Mouse (Mus musculus) ES-E14 (cell line): ENCODE measurements around the gene Gabra5. TPM values are rescaled to one million over a fixed set of nuclear protein-coding genes. Genes with fewer than 3 reads are reported as not detected.
A peak's percentile ranks its signal among the peaks of the same experiment; 100 is the strongest.

ENCODE experiments used
- DNase-seq: peaks from one replicate; pipeline ENCODE4 v3.0.0-alpha.2; 2013; ENCODE audit warnings: low read depth, low spot score
- H3K27ac ChIP-seq: 2 replicates; pipeline ENCODE4 v1.5.1; 2012; ENCODE audit warnings: low read depth, mild to moderate bottlenecking, low read length, moderate library complexity, mixed read lengths; ENCODE audit not compliant: poor library complexity, insufficient read depth, severe bottlenecking
- H3K36me3 ChIP-seq: 2 replicates; pipeline ENCODE4 v1.6.1; 2012; ENCODE audit warnings: mild to moderate bottlenecking, low read length, moderate library complexity, mixed read lengths; ENCODE audit not compliant: control insufficient read depth, poor library complexity, insufficient read depth, severe bottlenecking
- H3K4me1 ChIP-seq, 2 experiments: fragments of 150-350 bp in 1 of 2; sonication (generic) in 1 of 2; 2 replicates each; pipeline ENCODE4 v1.6.1; 2012; ENCODE audit warnings: low read length in 2 of 2, mild to moderate bottlenecking in 1 of 2, mixed read lengths in 1 of 2; ENCODE audit not compliant: control insufficient read depth in 2 of 2, insufficient read depth in 2 of 2, poor library complexity in 1 of 2
- H3K4me3 ChIP-seq, 2 experiments: fragments of 150-350 bp in 1 of 2; sonication (generic) in 1 of 2; 2 replicates each; pipeline ENCODE4 v1.5.1; 2012; ENCODE audit warnings: low read length in 2 of 2, low read depth in 1 of 2, mild to moderate bottlenecking in 1 of 2, mixed read lengths in 1 of 2; ENCODE audit not compliant: insufficient read depth in 1 of 2, poor library complexity in 1 of 2, severe bottlenecking in 1 of 2
- H3K9ac ChIP-seq: 2 replicates; pipeline ENCODE4 v1.6.1; 2012; ENCODE audit warnings: low read depth, mild to moderate bottlenecking, low read length, mixed read lengths; ENCODE audit not compliant: poor library complexity, insufficient read depth, severe bottlenecking
- H3K9me3 ChIP-seq: fragments of 150-350 bp; sonication (generic); 2 replicates; pipeline ENCODE4 v1.6.1; 2012; ENCODE audit warnings: low read depth, mild to moderate bottlenecking, low read length; ENCODE audit not compliant: control insufficient read depth, insufficient read depth
- CHD2 ChIP-seq: IDR thresholded peaks from 2 replicates; pipeline ENCODE4 v1.6.1; 2014; ENCODE audit warnings: mild to moderate bottlenecking, low read depth, low read length, inconsistent platforms
- HCFC1 ChIP-seq: IDR thresholded peaks from 2 replicates; pipeline ENCODE4 v1.6.1; 2012; ENCODE audit warnings: low read length, inconsistent platforms, borderline replicate concordance; ENCODE audit not compliant: insufficient read depth
- MAFK ChIP-seq: IDR thresholded peaks from 2 replicates; pipeline ENCODE4 v1.6.1; 2014; ENCODE audit warnings: mild to moderate bottlenecking, low read depth, low read length, inconsistent platforms; ENCODE audit not compliant: insufficient read depth
- ZC3H11A ChIP-seq: IDR thresholded peaks from 2 replicates; pipeline ENCODE4 v1.6.1; 2012; ENCODE audit warnings: low read depth, mild to moderate bottlenecking, inconsistent platforms, low read length, borderline replicate concordance
- ZNF384 ChIP-seq: IDR thresholded peaks from 2 replicates; pipeline ENCODE4 v1.6.1; 2012; ENCODE audit warnings: low read depth, low read length, inconsistent platforms
- in situ Hi-C, 2 experiments: fragments of 600-800 bp; cut with MboI; formaldehyde crosslinking; loops; one replicate each; pipeline ENCODE4 v1.15.1; 2025; ENCODE audit warnings: low sequenced_read_pairs in 2 of 2, inconsistent platforms in 1 of 2; ENCODE audit not compliant: unreplicated experiment in 2 of 2
- total RNA-seq: library from RNA; depleted of rRNA; stranded (reverse); fragments of 300-350 nt; gene quantifications from 2 replicates; pipeline ENCODE4 v1.2.3, GENCODE M21; 2012

The Gabra5 gene
- total RNA-seq, 1 experiment: 0.49 TPM

DNA sequence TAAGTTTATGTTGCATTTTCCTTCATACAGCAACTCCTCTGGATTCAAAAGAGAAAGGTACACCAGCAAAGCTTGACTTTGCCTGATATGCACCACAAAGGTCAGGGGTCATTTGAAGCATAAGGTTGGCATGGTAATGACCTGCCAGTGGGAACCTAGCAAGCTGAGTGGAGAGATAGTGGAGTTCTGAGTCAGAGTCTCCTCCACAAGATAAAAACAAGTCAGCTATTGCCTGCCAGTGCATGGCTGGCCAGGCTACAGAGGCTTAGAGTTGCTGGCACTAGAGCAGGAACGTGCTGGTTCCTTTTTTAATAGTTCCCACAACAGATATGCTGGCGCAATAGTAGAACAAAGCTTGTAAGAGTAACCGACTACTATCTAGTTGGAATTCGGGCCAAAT lies 116.3 kb downstream of the Gabra5 start:
- Histone ChIP-seq H3K4me3 (no peak overlapping the region), H3K27ac (no peak overlapping the region), H3K4me1 (no peaks in the 10 kb centered on the region), H3K36me3 (no peaks in the 10 kb centered on the region), H3K9ac (no peak overlapping the region), H3K9me3 (no peaks in the 10 kb centered on the region)
- in situ Hi-C loops: no loop called here
- no peak for TF ChIP-seq ZNF384
- TF ChIP-seq HCFC1: no peak
- TF ChIP-seq ZC3H11A: no peak
- TF ChIP-seq CHD2: no peak
- no peak for TF ChIP-seq MAFK
- DNase-seq: no peak

DNA sequence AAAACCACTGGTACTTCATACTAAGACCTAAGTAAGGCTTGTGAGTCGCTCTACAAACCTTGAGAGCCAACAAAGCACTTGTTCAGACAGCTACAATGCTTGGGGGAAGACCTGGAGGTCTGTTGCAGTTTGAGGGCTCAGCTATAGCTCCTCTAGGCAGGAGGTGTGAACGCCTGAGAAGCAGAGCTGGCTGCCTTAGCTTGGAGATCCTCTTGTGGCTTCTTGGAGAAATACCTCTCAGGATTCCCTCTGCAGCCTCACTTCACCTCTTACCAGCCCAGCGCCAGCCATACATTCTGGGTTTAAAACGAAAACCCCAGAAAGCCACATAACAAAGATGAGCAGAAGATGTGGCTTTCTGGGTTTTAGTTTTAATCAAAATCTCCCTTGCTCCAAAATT lies 119.8 kb downstream of the Gabra5 start:
- no peak overlapping the region for H3K4me3 ChIP-seq
- in situ Hi-C loops: no loop called here
- no peak overlapping the region for H3K9ac ChIP-seq
- no peaks in the 10 kb centered on the region for H3K4me1 ChIP-seq
- no peak for DNase-seq
- H3K9me3 ChIP-seq: no peaks in the 10 kb centered on the region
- H3K27ac ChIP-seq: no peak overlapping the region
- no peaks in the 10 kb centered on the region for H3K36me3 ChIP-seq
- TF ChIP-seq HCFC1: no peak
- no peak for TF ChIP-seq MAFK
- TF ChIP-seq ZC3H11A: no peak
- no peak for TF ChIP-seq CHD2
- no peak for TF ChIP-seq ZNF384

DNA sequence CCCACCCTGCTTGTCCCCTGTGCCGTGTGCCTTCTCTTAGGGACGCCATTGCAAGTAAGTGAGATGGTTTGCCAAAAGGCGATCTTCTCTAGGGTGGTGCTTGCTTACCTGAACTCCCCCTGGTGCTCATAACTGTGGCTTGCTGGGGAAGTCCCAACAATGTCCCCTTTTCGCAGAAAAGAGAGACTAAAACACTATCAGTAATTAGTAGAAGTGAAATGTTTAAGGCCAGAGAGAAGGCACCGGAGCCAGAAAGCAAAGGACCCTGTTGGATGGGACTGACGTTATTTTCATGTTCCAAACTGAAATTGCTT lies 122.6 kb downstream of the Gabra5 start:
- no peak overlapping the region for H3K27ac ChIP-seq
- no peaks in the 10 kb centered on the region for H3K36me3 ChIP-seq
- TF ChIP-seq HCFC1 (no peak), MAFK (no peak), CHD2 (no peak), ZNF384 (no peak), ZC3H11A (no peak)
- in situ Hi-C loops: no loop called here
- peak overlapping the region; percentile 59 to 72 for H3K4me3 ChIP-seq
- H3K9me3 ChIP-seq: no peaks in the 10 kb centered on the region
- no peaks in the 10 kb centered on the region for H3K4me1 ChIP-seq
- H3K9ac ChIP-seq: peak overlapping the region; percentile 7; the same call in 1 of the 2 replicates
- DNase-seq: no peak

DNA sequence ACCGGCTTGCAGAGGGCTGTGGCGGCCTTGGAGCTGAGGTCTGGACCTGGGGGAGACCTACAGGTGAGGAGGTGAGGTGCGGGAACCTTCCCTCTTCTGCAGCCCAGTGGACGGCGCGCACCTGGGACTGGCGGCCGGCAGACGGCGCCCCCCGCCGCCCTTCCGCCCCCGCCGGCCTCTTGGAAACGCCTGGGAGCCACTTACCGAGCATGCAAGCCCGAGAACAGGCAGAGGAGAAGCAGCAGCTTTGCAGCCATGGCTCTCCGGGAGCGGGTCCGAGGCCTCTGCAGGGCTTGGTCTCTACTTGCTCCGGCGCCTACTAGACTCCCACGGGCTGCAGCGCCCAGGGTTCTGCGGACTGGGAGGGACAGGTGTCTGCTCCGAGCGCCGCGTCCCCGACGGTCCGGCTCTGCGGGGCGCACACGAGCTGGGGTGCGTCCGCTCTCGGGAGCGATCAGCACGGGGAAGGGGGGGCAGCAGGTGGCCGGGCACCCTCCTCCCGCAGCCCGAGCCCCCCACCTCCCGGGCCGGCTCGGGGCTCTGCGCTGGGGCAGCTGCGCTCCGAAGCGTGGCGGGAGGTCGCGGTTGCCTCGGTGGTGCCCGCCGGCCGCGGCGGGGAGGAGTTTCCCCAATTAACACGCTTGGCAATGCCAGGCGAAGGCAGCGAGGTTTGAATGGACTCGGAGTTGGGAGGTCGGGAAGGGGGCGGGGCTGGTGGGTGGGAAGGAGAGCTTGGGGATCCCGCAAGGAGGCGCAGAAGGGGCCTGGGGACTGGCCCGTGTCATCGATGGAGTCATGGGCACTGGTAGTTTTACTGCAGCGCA lies 123.1 kb downstream of the Gabra5 start, which contains the start of gene Gabrg3:
TSS of gene Gabrg3 (minus strand) at position 672 of the 824 bp plus-strand sequence.
- Histone ChIP-seq H3K9ac (peak within 1 kb of the TSS; percentile 11; the same call in 1 of the 2 replicates), H3K9me3 (no peaks in the 10 kb centered on the region), H3K4me1 (no peaks in the 10 kb centered on the region), H3K4me3 (peak within 1 kb of the TSS; percentile 59 to 72), H3K27ac (no peak within 1 kb of the TSS), H3K36me3 (no peaks in the 10 kb centered on the region)
- in situ Hi-C loops: no loop called here
- DNase-seq: peak; percentile 17
- no peak for TF ChIP-seq HCFC1
- no peak for TF ChIP-seq ZC3H11A
- no peak for TF ChIP-seq MAFK
- TF ChIP-seq ZNF384: no peak
- no peak for TF ChIP-seq CHD2
